Mouse (Mus musculus): ENCODE data around the gene Ccnl2. TPM values are rescaled to one million over a fixed set of nuclear protein-coding genes. Genes with fewer than 3 reads are reported as not detected.
A peak's percentile ranks its signal among the peaks of the same experiment; 100 is the strongest.

Gene Ccnl2
- total and polyA plus RNA-seq, 3 experiments, result 46.1 to 103 (median 48.6) TPM

DNA sequence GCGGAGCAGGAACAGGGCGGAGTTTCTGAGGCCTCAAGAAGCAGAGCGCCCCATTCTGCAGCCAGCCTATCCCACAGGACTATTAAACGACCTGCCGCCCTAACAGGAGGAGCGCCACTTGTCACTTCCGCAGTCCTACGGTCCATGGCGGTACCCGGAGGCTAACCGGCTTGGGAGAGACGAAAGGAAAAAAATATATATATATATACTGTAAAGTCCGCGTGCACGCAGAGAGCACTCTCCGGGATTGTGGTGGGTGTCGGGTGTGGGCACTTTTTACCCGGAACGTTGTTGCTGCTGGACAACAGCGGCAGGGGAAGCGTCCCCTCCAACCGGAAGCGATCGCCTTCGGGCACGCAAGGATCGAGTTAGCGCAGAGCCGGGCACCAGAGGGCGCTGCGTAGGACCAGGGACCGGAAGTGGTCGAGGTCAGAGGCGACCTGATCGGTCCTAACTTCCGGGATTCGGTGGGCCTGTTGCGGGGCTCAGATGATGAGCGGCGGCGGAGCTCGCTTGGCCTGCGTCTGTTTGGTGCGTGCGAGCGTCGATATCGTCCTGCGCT, 19.0 kb downstream of the Ccnl2 start, which contains the start of gene Aurkaip1 (continued):
- TF ChIP-seq CTCF (IDR thresholded peaks at IDR 0.05 in 2 of 3, conservative IDR thresholded peaks at IDR 0.05 in 1 of 3; ENCODE audit: control insufficient read depth in 1 of 3, insufficient read depth in 1 of 3, low read depth in 2 of 3, low read length in 3 of 3, poor library complexity in 1 of 3, severe bottlenecking in 1 of 3), result peak; percentile 68 to 94 (median 90); a peak in 5 of 6 replicates

DNA sequence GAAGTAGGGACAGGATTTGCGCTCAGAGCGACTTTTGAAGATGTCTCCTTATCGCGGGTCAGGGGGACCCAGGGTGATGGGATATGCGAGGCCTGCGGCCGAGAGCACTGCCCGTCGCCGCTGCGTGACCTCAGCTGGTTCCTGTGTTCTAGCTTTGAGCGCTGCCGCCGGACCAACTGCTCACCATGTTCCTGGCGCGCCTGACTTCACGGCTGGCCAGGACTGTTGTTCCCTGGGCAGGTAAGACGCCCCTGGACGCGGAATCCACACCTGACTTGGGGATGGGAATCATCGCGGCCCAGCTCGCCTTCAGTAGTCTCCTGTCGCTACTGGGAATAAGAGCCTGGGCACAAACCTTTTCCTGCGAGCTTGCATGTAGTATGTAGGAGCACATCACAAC, 19.5 kb downstream of the Ccnl2 start:
- Histone ChIP-seq H3K27me3 (ENCODE audit: control insufficient read depth in 1 of 2, insufficient read depth in 2 of 2, low read length in 2 of 2) (no peaks in the 10 kb centered on the region), H3K9ac (ENCODE audit: control insufficient read depth, low read depth, low read length, poor library complexity, severe bottlenecking) (peak overlapping the region; percentile 88), H3K27ac (ENCODE audit: control insufficient read depth, low read depth, low read length) (peak overlapping the region; percentile 71), H3K36me3 (ENCODE audit: control insufficient read depth in 1 of 2, insufficient read depth in 2 of 2, low read length in 2 of 2) (peaks cover 0 to 7% of the 10 kb centered on the region in 2 experiments; a peak in 2 of 4 replicates), H3K9me3 (replicated peaks; ENCODE audit: insufficient read depth, low read length) (no peaks in the 10 kb centered on the region), H3K4me1 (ENCODE audit: control insufficient read depth in 1 of 2, insufficient read depth in 2 of 2, low read length in 2 of 2) (peaks cover 0 to 10% of the 10 kb centered on the region in 2 experiments; a peak in 1 of 4 replicates), H3K79me2 (ENCODE audit: control insufficient read depth, insufficient read depth, low read length, poor library complexity) (peaks cover 15% of the 10 kb centered on the region), H3K4me3 (ENCODE audit: control insufficient read depth in 1 of 2, insufficient read depth in 1 of 2, low read depth in 2 of 2, low read length in 2 of 2) (peak overlapping the region; percentile 69 to 90)
- DNase-seq (ENCODE audit: low read depth, low spot score), result no peak
- TF ChIP-seq MYC (IDR thresholded peaks at IDR 0.05; ENCODE audit: low read depth, low read length) (no peak), GABPA (IDR thresholded peaks at IDR 0.05; ENCODE audit: low read depth, low read length) (no peak), NELFE (IDR thresholded peaks at IDR 0.05; ENCODE audit: low read depth, low read length) (no peak), TBP (IDR thresholded peaks at IDR 0.05; ENCODE audit: low read depth, low read length) (no peak), TAL1 (IDR thresholded peaks at IDR 0.05; ENCODE audit: low read length) (no peak), ETS1 (IDR thresholded peaks at IDR 0.05; ENCODE audit: low read depth, low read length) (no peak), POLR2A (IDR thresholded peaks at IDR 0.05; ENCODE audit: control insufficient read depth in 1 of 2, insufficient read depth in 1 of 2, low read depth in 1 of 2, low read length in 2 of 2, poor library complexity in 1 of 2) (no peak)

DNA sequence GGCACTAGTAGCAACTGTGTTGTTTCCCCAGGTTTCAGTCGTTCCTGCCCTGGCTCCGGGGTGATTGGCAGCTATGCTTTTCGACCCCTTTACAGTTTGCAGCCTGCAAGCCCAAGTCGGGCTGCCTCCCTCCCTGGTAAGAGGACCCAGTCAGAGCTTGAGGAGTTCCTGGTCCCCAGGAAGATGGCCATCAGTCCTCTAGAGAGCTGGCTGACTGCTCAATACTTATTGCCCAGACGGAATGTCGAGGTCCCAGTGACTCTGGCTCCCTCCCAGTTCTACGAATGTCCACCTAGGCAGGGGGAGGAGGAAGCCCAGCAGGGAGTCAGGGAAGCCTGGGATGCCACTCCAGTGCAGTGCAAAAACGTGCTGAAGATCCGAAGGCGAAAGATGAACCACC, 20.0 kb downstream of the Ccnl2 start:
- H3K4me1 ChIP-seq (ENCODE audit: control insufficient read depth in 1 of 2, insufficient read depth in 2 of 2, low read length in 2 of 2), result peaks cover 0 to 10% of the 10 kb centered on the region in 2 experiments; a peak in 1 of 4 replicates
- peak overlapping the region; percentile 88 for H3K9ac ChIP-seq (ENCODE audit: control insufficient read depth, low read depth, low read length, poor library complexity, severe bottlenecking)
- H3K27me3 ChIP-seq (ENCODE audit: control insufficient read depth in 1 of 2, insufficient read depth in 2 of 2, low read length in 2 of 2), result no peaks in the 10 kb centered on the region
- peaks cover 15% of the 10 kb centered on the region for H3K79me2 ChIP-seq (ENCODE audit: control insufficient read depth, insufficient read depth, low read length, poor library complexity)
- H3K9me3 ChIP-seq (replicated peaks; ENCODE audit: insufficient read depth, low read length), result no peaks in the 10 kb centered on the region
- H3K27ac ChIP-seq (ENCODE audit: control insufficient read depth, low read depth, low read length), result no peak overlapping the region
- peak overlapping the region; percentile 69 to 90 for H3K4me3 ChIP-seq (ENCODE audit: control insufficient read depth in 1 of 2, insufficient read depth in 1 of 2, low read depth in 2 of 2, low read length in 2 of 2)
- no peak for TF ChIP-seq CHD1 (IDR thresholded peaks at IDR 0.05; ENCODE audit: low read depth, low read length)
- TF ChIP-seq POLR2A (IDR thresholded peaks at IDR 0.05; ENCODE audit: control insufficient read depth in 1 of 2, insufficient read depth in 1 of 2, low read depth in 1 of 2, low read length in 2 of 2, poor library complexity in 1 of 2), result 0 out of 4 replicates have a peak, but pooled peaks of 1 of the 2 experiments have one; percentile 4
- no peak for DNase-seq (ENCODE audit: low read depth, low spot score)
- peaks cover 0 to 7% of the 10 kb centered on the region in 2 experiments; a peak in 2 of 4 replicates for H3K36me3 ChIP-seq (ENCODE audit: control insufficient read depth in 1 of 2, insufficient read depth in 2 of 2, low read length in 2 of 2)

DNA sequence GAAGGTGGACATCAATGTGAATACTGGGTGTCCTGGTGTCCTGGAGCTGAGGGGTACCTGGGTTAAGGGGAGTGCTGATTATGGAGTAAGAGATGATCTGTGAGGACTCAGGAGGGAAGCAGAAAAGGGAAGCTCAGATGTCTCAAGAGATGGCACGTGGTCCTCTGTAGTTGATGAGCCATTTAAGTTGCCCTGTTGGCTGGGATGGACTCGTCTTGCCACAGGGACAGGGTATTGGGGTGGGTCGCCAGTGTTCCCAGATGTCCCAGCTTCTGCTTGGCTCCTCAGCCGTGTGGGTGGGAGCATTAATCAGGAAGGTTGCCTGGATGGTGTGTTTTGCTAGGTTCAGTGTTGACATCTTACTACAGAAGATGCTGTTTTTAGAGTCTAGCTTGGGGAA, 20.9 kb downstream of the Ccnl2 start:
- Histone ChIP-seq H3K79me2 (ENCODE audit: control insufficient read depth, insufficient read depth, low read length, poor library complexity) (peaks cover 15% of the 10 kb centered on the region), H3K4me3 (ENCODE audit: control insufficient read depth in 1 of 2, insufficient read depth in 1 of 2, low read depth in 2 of 2, low read length in 2 of 2) (no peak overlapping the region), H3K27me3 (ENCODE audit: control insufficient read depth in 1 of 2, insufficient read depth in 2 of 2, low read length in 2 of 2) (no peaks in the 10 kb centered on the region), H3K27ac (ENCODE audit: control insufficient read depth, low read depth, low read length) (no peak overlapping the region), H3K36me3 (ENCODE audit: control insufficient read depth in 1 of 2, insufficient read depth in 2 of 2, low read length in 2 of 2) (peaks cover 0 to 7% of the 10 kb centered on the region in 2 experiments; a peak in 2 of 4 replicates), H3K9ac (ENCODE audit: control insufficient read depth, low read depth, low read length, poor library complexity, severe bottlenecking) (no peak overlapping the region), H3K9me3 (replicated peaks; ENCODE audit: insufficient read depth, low read length) (no peaks in the 10 kb centered on the region), H3K4me1 (ENCODE audit: control insufficient read depth in 1 of 2, insufficient read depth in 2 of 2, low read length in 2 of 2) (peaks cover 0 to 10% of the 10 kb centered on the region in 2 experiments; a peak in 1 of 4 replicates)
- DNase-seq (ENCODE audit: low read depth, low spot score), result no peak
- TF ChIP-seq SIN3A (IDR thresholded peaks at IDR 0.05; ENCODE audit: low read length), result no peak
- TF ChIP-seq CHD2 (IDR thresholded peaks at IDR 0.05; ENCODE audit: low read length), result no peak
- TF ChIP-seq TAL1 (IDR thresholded peaks at IDR 0.05; ENCODE audit: low read length), result no peak
- TF ChIP-seq POLR2AphosphoS5 (IDR thresholded peaks at IDR 0.05; ENCODE audit: borderline replicate concordance, low read depth, low read length), result no peak
- TF ChIP-seq KAT2A (conservative IDR thresholded peaks at IDR 0.05; ENCODE audit: low read depth, low read length), result no peak
- no peak for TF ChIP-seq MAX (IDR thresholded peaks at IDR 0.05; ENCODE audit: low read length)
- TF ChIP-seq ZC3H11A (IDR thresholded peaks at IDR 0.05; ENCODE audit: low read depth, low read length), result no peak
- TF ChIP-seq NELFE (IDR thresholded peaks at IDR 0.05; ENCODE audit: low read depth, low read length), result no peak
- TF ChIP-seq MYB (IDR thresholded peaks at IDR 0.05; ENCODE audit: low read depth, low read length), result no peak
- no peak for TF ChIP-seq GATA1 (IDR thresholded peaks at IDR 0.05; ENCODE audit: low read depth, low read length)
- TF ChIP-seq CTCF (IDR thresholded peaks at IDR 0.05 in 2 of 3, conservative IDR thresholded peaks at IDR 0.05 in 1 of 3; ENCODE audit: control insufficient read depth in 1 of 3, insufficient read depth in 1 of 3, low read depth in 2 of 3, low read length in 3 of 3, poor library complexity in 1 of 3, severe bottlenecking in 1 of 3), result no peak

Data from MEL (cell line).